29 mouse cellular contexts compared by ENCODE assay signal in genomic region chr1:188035957-188036356, GRCm38 (mm10).
"Had no signal": no experiment of that assay in that cellular context is flagged by ENCODE, and none has a peak within 500 bp of the region (broad histone marks: within the 10 kb centered on the region; RNA-seq: fewer than 3 reads in every experiment).

No protein-coding gene starts in this region.

- H3K9me3 ChIP-seq: heart, embryonic 13.5 days; heart, embryonic 15.5 days; hindbrain, embryonic 10.5 days; hindbrain, embryonic 12.5 days; intestine, embryonic 15.5 days; limb, embryonic 10.5 days; limb, embryonic 12.5 days; liver, embryonic 13.5 days; liver, embryonic 15.5 days had no signal

- H3K9ac ChIP-seq: heart, embryonic 13.5 days; heart, embryonic 15.5 days; hindbrain, embryonic 12.5 days; hindbrain, embryonic 14.5 days; intestine, embryonic 15.5 days; limb, embryonic 12.5 days; liver, embryonic 13.5 days; liver, embryonic 15.5 days; liver, postnatal 0 days had no signal

- H3K4me1 ChIP-seq: intestine, embryonic 15.5 days; limb, embryonic 12.5 days; liver, embryonic 13.5 days; liver, embryonic 15.5 days had no signal

- H3K36me3 ChIP-seq: heart, embryonic 15.5 days; hindbrain, embryonic 10.5 days; hindbrain, embryonic 12.5 days; intestine, embryonic 15.5 days; limb, embryonic 10.5 days; limb, embryonic 12.5 days; liver, embryonic 13.5 days; liver, embryonic 15.5 days had no signal

- H3K4me3 ChIP-seq: heart, embryonic 13.5 days; heart, embryonic 15.5 days; hindbrain, embryonic 10.5 days; hindbrain, embryonic 12.5 days; intestine, embryonic 15.5 days; layer of hippocampus, adult 2 months; left cerebral cortex, adult 2 months; limb, embryonic 10.5 days; limb, embryonic 12.5 days; liver, embryonic 13.5 days; liver, embryonic 15.5 days had no signal

- DNase-seq: gastrocnemius, postnatal 14 days; gastrocnemius, postnatal 36 days; heart, adult 18-20 months; heart, postnatal 14 days; heart, postnatal 36 days; kidney, adult 18-20 months; kidney, adult 8-10 months; kidney, postnatal 10 days; kidney, postnatal 25 days; kidney, postnatal 4 days; liver; liver, embryonic 13.5 days; liver, postnatal 0 days had no signal

- H3K27me3 ChIP-seq: heart, embryonic 13.5 days; heart, embryonic 15.5 days; hindbrain, embryonic 12.5 days; intestine, embryonic 15.5 days; liver, embryonic 13.5 days; liver, embryonic 15.5 days had no signal

- H3K27ac ChIP-seq: heart, embryonic 13.5 days; heart, embryonic 15.5 days; hindbrain, embryonic 10.5 days; hindbrain, embryonic 12.5 days; hindbrain, embryonic 14.5 days; intestine, embryonic 15.5 days; layer of hippocampus, adult 2 months; left cerebral cortex, adult 2 months; limb, embryonic 10.5 days; limb, embryonic 12.5 days; liver, embryonic 13.5 days; liver, embryonic 15.5 days had no signal

- H3K4me2 ChIP-seq: heart, embryonic 11.5 days; heart, embryonic 13.5 days; heart, embryonic 15.5 days; hindbrain, embryonic 12.5 days; hindbrain, embryonic 14.5 days; intestine, embryonic 15.5 days; limb, embryonic 12.5 days; liver, embryonic 11.5 days; liver, embryonic 13.5 days; liver, embryonic 15.5 days had no signal

- ATAC-seq: hindbrain, embryonic 16.5 days; inflammation-experienced regulatory T-cells, adult 6 months; intestine, embryonic 15.5 days; intestine, postnatal 0 days; liver, postnatal 0 days had no signal
